In genomic region chr10:21196646-21197116, GRCm38 (mm10) we compare ENCODE assay signal across 14 mouse cellular contexts. TPM values are rescaled to one million over a fixed set of nuclear protein-coding genes. Genes with fewer than 3 reads are reported as not detected.
DNase-seq lines count a peak whose midpoint lies in the region; ATAC-seq lines count a peak whose summit lies in the region.
"Had no signal": no experiment of that assay in that cellular context is flagged by ENCODE, and none has a peak within 500 bp of the region (broad histone marks: within the 10 kb centered on the region; RNA-seq: fewer than 3 reads in every experiment).

No protein-coding gene starts in this region.

- no peaks in the 10 kb centered on the region for H3K27me3 ChIP-seq in liver, embryonic 12.5 days (replicated peaks)
- no peaks in the 10 kb centered on the region for H3K27me3 ChIP-seq in forebrain, embryonic 15.5 days

- 13% methylated on average over 8 of the region's 8 CpGs for WGBS in liver, embryonic 12.5 days (ENCODE audit: insufficient replicate concordance)
- 89% methylated on average over 8 of the region's 8 CpGs for WGBS in forebrain, embryonic 15.5 days

- H3K9me3 ChIP-seq in liver, embryonic 12.5 days (replicated peaks), result no peaks in the 10 kb centered on the region
- no peaks in the 10 kb centered on the region for H3K9me3 ChIP-seq in forebrain, embryonic 15.5 days
- H3K9me3 ChIP-seq: forebrain, embryonic 10.5 days had no signal

- peak; percentile 99 for ATAC-seq in liver, embryonic 12.5 days
- ATAC-seq in forebrain, embryonic 15.5 days (replicated peaks), result no peak
- ATAC-seq: Patski had no signal

- H3K9ac ChIP-seq in liver, embryonic 12.5 days, result peak overlapping the region; percentile 58
- no peak overlapping the region for H3K9ac ChIP-seq in forebrain, embryonic 15.5 days (replicated peaks)
- H3K9ac ChIP-seq: hindbrain, embryonic 14.5 days had no signal

- peak overlapping the region; percentile 89 for H3K27ac ChIP-seq in liver, embryonic 12.5 days
- H3K27ac ChIP-seq in forebrain, embryonic 15.5 days (replicated peaks), result no peak overlapping the region
- H3K27ac ChIP-seq: forebrain, embryonic 10.5 days; hindbrain, embryonic 14.5 days had no signal

- DNase-seq in CD8-positive naive resting alpha-beta T cell, adult 2 months (ENCODE audit: low read depth in 2 of 2, low spot score in 2 of 2), result peak; percentile 39 to 46
- DNase-seq in c-Kit-positive CD71-negative TER-119-negative erythroid progenitor cells, embryonic 14.5 days (ENCODE audit: low read depth), result peak; percentile 54
- peak; percentile 61 to 72 for DNase-seq in spleen, postnatal 36 days (ENCODE audit: low spot score in 2 of 2)
- DNase-seq in left cerebral cortex, adult 18-20 months (ENCODE audit: low spot score in 2 of 2), result no peak
- no peak for DNase-seq in left cerebral cortex, postnatal 25 days (ENCODE audit: low spot score in 2 of 2)
- no peak for DNase-seq in right cerebral cortex, postnatal 4 days
- DNase-seq: adrenal gland, postnatal 36 days; lung, adult 18-20 months; midbrain, embryonic 14.5 days had no signal

- peak overlapping the region; percentile 18; the same call in 1 of the 2 replicates for H3K4me3 ChIP-seq in liver, embryonic 12.5 days
- H3K4me3 ChIP-seq in forebrain, embryonic 15.5 days, result no peak overlapping the region
- H3K4me3 ChIP-seq: forebrain, embryonic 10.5 days had no signal

- intact Hi-C loops in left cerebral cortex, postnatal 25 days (cut with DNase I), result no loop called here

- peak overlapping the region; percentile 64 for H3K4me2 ChIP-seq in liver, embryonic 12.5 days
- H3K4me2 ChIP-seq in forebrain, embryonic 15.5 days (replicated peaks), result no peak overlapping the region
- H3K4me2 ChIP-seq: hindbrain, embryonic 14.5 days had no signal

- peaks cover 63% of the 10 kb centered on the region for H3K4me1 ChIP-seq in liver, embryonic 12.5 days
- H3K4me1 ChIP-seq in forebrain, embryonic 15.5 days, result no peaks in the 10 kb centered on the region

- H3K36me3 ChIP-seq in liver, embryonic 12.5 days, result no peaks in the 10 kb centered on the region
- no peaks in the 10 kb centered on the region for H3K36me3 ChIP-seq in forebrain, embryonic 15.5 days
- H3K36me3 ChIP-seq: forebrain, embryonic 10.5 days had no signal

RNA-seq across cellular contexts. Expression of gene Myb, which starts 35.9 kb away (rescaled TPM):
- 24.3 and 24.7 TPM in 2 replicates for polyA plus RNA-seq in liver, embryonic 12.5 days (2016; fragmentation: Nextera tagmentation; extraction: Ambion mirVana)
- polyA plus RNA-seq in forebrain, embryonic 15.5 days (2015; fragmentation: Nextera tagmentation; extraction: Ambion mirVana), result 3.0 and 3.2 TPM in 2 replicates
- total RNA-seq in left cerebral cortex, adult 18-20 months (2021), result under 1 TPM; 0.26 to 0.28 TPM
- under 1 TPM; 0.34 to 0.60 TPM for total RNA-seq in left cerebral cortex, postnatal 25 days (2021)

Comparison
In these comparisons a context has a peak if more than half of its experiments do, and no peak if none do; other contexts are left out.
1. DNase-seq: peak in CD8-positive naive resting alpha-beta T cell, adult 2 months (2 of 2), c-Kit-positive CD71-negative TER-119-negative erythroid progenitor cells, embryonic 14.5 days (single experiment) and spleen, postnatal 36 days (2 of 2); none in left cerebral cortex, adult 18-20 months (0 of 2), left cerebral cortex, postnatal 25 days (0 of 2) and right cerebral cortex, postnatal 4 days (single experiment).